Mouse (Mus musculus) layer of hippocampus, postnatal 14 days (tissue): ENCODE measurements at regions not wholly inside any gene's neighbourhood (a gene's known extent, or its start where the extent isn't known, plus 50 kb on each side); places are given as distances from the start of the nearest gene placed in this dataset.

Source experiments
- DNase-seq, 2 experiments: peaks; one replicate each; pipeline ENCODE4 v3.0.0; 2021 to 2022; ENCODE audit warnings: low spot score in 2 of 2, mixed read lengths in 1 of 2

- DNase-seq, result no peak
These were observed 120.2 kb upstream of the Mpp6 start for GRCm38 (mm10) chr6:49989585-49990521.

GRCm38 (mm10) chr6:49990522-49990858 is 119.6 kb upstream of the Mpp6 start:
- no peak for DNase-seq

GRCm38 (mm10) chr6:49999365-49999764 is 110.7 kb upstream of the Mpp6 start:
- peak; percentile 34 to 45 for DNase-seq

- DNase-seq, result no peak
These were observed 102.0 kb upstream of the Mpp6 start for GRCm38 (mm10) chr6:50008074-50008473.

GRCm38 (mm10) chr6:50008869-50009268 is 101.2 kb upstream of the Mpp6 start:
- DNase-seq, result no peak

GRCm38 (mm10) chr6:50009339-50009738 is 100.7 kb upstream of the Mpp6 start:
- no peak for DNase-seq

- no peak for DNase-seq
These were observed 100.2 kb upstream of the Mpp6 start for GRCm38 (mm10) chr6:50009856-50010255.

- DNase-seq, result no peak
These were observed 99.0 kb upstream of the Mpp6 start for GRCm38 (mm10) chr6:50011071-50011470.

GRCm38 (mm10) chr6:50011746-50012453 is 98.1 kb upstream of the Mpp6 start:
- no peak for DNase-seq

- no peak for DNase-seq
These were observed 97.0 kb upstream of the Mpp6 start for GRCm38 (mm10) chr6:50013067-50013466.

GRCm38 (mm10) chr6:50013842-50014241 is 96.2 kb upstream of the Mpp6 start:
- no peak for DNase-seq

- no peak for DNase-seq
These were observed 82.1 kb upstream of the Mpp6 start for GRCm38 (mm10) chr6:50027981-50028380.

- no peak for DNase-seq
These were observed 80.0 kb upstream of the Mpp6 start for GRCm38 (mm10) chr6:50029895-50030515.

GRCm38 (mm10) chr6:50031356-50031755 is 78.7 kb upstream of the Mpp6 start:
- no peak for DNase-seq

- DNase-seq, result no peak
These were observed 77.0 kb upstream of the Mpp6 start for GRCm38 (mm10) chr6:50032894-50033595.

- DNase-seq, result no peak
These were observed 72.4 kb upstream of the Mpp6 start for GRCm38 (mm10) chr6:50037614-50038013.

- no peak for DNase-seq
These were observed 71.7 kb upstream of the Mpp6 start for GRCm38 (mm10) chr6:50038369-50038768.

- no peak for DNase-seq
These were observed 69.0 kb upstream of the Mpp6 start for GRCm38 (mm10) chr6:50041044-50041443.

GRCm38 (mm10) chr6:50042127-50042526 is 67.9 kb upstream of the Mpp6 start:
- no peak for DNase-seq

GRCm38 (mm10) chr6:50044165-50044564 is 65.9 kb upstream of the Mpp6 start:
- DNase-seq, result no peak

- DNase-seq, result no peak
These were observed 63.3 kb upstream of the Mpp6 start for GRCm38 (mm10) chr6:50046721-50047120.
